Mouse (Mus musculus): ENCODE data around the gene Klhl2.
A peak's percentile ranks its signal among the peaks of the same experiment; 100 is the strongest.

Klhl2 gene

DNA sequence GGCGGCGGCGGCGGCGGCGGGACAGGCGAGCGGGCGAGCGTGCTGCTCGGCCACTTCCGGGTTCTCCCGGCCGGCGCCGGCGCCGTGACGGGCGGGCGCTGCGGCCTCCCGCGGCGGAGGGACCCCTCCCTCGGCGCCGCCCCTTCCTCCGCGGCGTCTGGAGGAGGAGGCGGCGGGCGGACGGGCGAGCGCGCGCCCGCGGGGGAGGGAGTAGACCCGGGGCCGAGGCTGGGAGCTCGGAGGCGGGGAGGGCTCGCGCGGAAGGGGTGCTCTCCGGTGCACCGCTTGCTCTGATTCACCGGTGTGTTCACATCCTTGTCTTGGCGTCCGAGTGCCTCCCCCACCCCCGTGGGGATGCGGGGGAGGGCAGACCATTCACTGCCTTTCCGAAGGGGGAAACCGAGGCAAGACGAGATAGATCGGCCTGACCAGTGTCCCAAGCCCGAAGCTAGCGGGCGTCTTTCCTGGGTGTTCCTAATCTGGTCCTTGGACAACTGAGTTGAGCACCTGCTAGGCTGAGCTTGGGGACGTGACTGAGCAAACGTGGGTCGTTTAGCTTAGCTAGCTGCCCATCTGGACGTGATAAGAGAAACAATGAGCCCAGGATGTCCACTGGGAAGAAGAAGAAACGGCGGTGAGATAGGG is at the start of gene Klhl2:
Gene Klhl2, minus strand, starts transcription at position 121 of the 645 bp plus-strand sequence.
- peak; percentile 43 for DNase-seq (ENCODE audit: low read depth, low spot score)

DNA sequence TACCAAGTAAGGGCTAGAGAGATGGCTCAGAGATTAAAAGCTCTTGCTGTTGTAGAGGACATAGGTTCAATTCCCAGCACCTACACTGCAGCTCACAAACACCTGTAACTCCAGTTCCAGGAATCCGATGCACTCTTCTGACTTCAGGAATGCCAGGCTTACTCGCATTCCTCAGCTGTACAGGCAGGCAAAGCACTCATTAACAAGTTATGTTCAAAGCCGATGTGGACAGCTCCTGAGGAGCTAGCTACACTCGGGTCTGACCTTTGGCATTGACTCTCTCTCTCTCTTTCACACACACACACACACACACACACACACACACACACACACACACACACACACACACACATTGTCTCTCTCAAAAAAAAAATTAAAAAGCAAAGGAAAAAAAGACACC is 48.9 kb upstream of the Klhl2 start:
- DNase-seq (ENCODE audit: low read depth, low spot score): peak; percentile 65

DNA sequence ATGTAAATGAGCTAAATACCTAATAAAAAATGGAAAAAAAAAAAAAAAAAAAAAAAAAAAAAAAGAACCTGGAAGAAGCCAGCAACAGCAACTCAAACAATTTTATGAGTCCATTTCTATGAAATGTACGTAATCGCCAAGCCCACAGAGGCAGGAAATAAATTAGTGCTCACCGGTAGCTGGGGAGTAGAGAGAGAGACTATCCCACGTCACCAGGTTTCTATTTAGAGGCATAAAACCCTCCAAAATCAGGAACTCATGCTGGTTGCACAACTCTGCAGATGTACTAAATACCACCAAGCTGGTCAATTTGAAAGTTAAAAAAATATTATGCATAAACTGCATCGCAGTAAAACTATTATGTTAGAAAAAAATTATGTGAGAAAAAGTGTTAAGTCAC is 46.9 kb upstream of the Klhl2 start:
- no peak for DNase-seq (ENCODE audit: low read depth, low spot score)

DNA sequence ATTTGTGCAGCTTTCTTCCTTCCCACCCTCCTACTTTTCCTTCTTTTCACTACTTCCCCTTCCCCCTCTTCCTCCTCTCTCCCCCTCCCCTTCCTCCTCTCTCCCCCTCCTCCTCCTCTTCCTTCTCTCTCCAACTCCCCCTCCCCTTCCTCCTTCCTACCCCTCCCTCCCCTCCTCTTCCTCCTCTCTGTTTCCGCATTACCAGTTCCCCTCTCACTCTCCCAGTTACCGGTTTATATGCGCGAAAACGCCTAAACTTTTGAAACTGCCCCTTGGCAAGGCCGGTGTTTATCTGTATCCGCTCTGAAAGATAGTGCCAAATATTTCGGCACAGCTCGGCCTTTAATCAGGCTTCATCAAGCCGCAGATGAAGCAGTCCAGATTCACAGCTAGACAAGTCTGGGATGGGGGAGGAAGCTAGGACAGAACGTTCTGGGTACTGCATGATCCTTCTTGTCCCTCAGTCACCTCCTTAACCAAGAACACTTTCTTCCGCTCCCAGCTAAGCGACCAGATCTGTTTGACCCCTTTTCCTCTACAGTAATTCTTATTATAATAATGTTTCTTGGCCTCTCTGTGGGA is 30.9 kb upstream of the Klhl2 start:
- DNase-seq (ENCODE audit: low read depth, low spot score): no peak

DNA sequence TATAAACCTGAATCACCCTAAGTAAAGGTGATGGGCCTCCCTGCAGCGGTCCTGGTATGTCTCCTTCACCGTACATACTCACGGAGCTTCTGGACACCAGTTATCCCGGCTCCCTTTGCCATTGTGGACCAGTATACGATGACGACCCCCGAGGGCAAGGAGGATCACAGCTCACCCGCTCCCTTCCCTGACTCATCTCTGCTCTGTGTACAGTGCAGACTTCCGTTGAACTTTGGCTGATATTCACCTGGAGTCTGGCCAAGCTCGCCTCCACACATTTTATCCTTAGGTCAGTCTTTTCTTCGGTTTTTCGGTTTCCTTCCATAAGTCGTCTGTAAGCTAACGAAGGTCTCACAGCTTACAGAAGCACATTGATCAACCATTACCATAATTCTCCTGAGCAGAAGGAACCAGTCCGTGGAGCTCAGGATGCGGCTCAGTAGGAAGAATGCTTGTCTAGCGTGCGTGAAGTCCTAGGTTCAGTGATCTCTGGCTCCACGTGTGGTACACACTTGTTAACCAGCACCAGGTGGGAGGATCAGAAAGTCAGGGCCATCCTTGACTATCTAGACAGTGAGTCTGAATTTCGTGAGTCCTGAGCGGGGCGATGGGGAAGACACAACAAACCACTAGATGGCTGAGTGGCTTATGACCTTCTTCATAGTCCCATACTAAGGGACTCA is 28.0 kb upstream of the Klhl2 start:
- no peak for DNase-seq (ENCODE audit: low read depth, low spot score)

DNA sequence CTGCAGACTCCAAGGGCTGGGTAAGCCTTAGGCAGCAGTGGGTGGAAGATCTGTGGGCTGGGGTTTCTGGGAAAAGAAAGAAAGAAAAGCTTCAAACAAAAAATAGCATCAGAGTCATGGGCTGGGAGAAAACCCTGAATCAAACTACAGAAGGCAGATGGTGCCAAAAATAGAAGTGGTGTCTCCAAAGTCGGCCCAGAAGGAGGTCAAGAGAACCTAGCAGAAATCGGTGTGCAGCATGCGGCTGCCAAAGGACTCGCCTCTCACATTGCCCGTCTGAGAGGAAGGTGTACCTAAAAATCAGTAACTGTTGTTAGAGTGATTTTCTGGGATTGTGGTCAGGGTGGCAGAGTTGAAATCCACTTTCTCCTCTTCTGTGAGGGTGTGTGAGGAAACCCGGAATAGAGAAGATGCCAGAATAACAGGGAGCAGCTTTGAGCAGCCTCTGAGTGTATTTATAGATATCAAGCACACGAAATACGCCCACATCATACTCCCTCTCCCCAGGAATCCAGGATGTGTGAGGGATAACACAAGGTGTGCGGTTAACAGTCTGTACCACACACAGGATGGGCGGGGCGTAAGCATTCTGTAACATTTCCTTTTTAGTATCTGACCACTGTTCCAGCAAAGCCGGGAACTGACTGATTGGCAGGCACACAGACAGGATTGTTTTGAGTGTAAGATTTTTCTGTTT is 21.8 kb upstream of the Klhl2 start:
- no peak for DNase-seq (ENCODE audit: low read depth, low spot score)

DNA sequence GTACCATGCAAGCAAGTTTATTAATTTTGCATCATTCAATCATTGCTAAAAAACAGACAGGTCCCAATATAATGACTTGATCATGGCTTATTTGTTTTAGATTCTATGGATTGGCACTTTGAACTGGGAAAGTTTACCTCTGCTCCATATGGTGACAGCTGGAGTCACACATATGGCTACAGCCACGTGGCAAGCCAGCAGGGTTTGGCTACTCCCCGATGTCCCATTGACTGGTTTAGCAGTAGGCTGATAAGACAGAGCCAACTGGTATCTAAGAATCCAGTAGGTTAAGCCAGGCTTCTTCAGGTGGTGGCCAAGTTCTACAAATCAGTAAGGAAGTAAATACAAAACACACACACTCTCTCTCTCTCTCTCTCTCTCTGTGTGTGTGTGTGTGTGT is 20.4 kb upstream of the Klhl2 start:
- DNase-seq (ENCODE audit: low read depth, low spot score): no peak

DNA sequence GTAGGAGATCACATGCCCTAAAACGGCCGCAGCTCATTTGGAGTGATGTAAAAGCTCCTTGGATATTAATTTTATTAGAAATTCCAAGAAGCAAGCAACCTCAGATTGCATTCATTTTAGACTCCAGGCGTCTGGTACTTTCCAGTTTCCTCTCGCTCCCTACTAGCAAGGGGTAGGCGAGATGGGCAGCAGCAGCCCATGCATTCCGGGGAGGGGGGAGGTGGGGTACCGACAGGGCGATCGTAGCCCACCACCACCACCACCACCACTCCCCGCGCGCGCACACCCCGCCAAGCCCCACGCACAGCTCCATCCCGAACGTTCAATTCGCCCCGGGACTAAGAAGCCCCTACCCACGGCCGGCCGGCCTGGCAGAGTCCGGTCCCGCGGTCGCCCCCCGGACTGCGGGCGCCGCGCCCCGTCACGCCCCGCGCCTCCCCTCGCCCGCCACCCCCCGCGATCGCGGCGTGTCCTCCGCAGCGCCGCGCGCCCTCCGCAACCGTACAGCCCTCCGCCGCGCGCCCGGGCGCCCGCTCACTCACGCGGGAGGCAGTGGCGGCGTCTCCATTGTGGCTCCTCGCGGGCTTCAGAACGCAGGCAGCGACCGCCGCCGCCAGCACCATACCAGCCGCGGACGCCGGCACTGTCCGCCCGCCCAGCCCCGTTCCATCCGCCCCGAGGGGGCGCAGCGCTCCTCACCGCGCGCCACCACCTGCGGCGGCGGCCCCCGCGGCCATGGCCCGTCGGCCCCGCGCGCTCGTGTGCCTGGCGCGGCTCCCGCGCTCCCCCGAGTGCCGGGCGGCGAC is 523 bp downstream of the Klhl2 start:
- DNase-seq (ENCODE audit: low read depth, low spot score): peak; percentile 17

DNA sequence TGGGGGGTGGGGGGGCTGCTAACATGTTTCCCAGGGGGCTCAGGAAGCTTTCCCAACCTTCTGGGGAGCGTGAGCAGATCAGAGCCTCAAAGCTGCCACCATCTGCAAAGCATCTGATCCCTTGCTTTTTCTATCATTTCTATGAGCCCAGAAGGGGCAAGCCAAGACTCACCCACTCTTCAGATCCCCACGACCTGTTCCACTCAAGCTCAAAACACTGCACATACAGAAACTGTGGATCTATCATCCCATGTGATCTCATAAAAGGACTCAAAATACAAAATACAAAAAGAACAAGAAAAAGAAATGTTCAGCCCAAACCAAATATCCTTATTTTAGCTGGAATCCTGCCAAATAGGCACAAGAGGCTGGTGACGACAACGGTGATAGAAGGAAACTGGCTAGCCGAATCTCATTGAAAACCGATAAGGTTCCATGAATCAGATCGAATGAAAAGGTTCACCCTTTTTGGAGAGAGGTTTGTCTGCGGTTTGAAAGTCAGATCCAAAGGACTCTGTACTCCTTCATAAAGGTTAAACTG is 1.5 kb downstream of the Klhl2 start:
- DNase-seq (ENCODE audit: low read depth, low spot score): no peak

DNA sequence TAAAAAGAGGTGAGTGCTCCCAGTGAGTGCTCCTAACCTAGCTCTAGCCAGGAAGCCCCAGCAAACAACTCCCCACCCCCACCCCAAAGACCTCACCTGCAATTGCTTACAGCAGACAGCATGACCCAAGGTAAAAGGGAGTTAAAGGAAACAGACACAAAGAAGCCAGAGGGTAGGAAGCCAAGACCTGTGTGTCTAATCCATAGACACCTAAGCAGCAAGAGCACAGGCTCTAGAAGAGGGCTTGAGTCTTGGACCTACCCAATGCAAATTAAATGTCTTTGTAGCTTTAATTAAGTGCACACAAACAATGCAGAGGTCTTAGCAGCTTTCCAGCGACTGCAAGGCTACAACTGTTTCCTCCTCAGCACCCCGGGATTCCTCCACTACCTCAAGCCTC is 2.2 kb downstream of the Klhl2 start:
- no peak for DNase-seq (ENCODE audit: low read depth, low spot score)

DNA sequence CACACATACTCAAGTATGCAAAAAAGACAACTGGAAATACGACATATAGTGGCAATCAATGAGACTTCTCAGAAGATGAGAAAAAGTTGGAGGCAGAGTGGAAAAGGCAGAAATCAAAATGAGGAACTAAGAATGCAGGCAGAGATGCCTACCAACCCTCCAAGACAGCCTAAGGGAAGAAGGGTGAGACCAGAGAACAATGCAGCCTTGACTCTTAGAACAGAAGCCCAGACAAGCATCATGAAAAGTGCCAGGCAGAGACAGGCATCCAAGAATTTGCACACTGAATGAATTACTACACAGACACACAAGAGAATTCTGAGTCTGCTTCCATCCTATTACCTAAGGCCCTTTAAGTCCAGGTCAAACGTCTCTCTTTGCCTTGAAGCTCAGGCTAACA is 2.6 kb downstream of the Klhl2 start:
- no peak for DNase-seq (ENCODE audit: low read depth, low spot score)

DNA sequence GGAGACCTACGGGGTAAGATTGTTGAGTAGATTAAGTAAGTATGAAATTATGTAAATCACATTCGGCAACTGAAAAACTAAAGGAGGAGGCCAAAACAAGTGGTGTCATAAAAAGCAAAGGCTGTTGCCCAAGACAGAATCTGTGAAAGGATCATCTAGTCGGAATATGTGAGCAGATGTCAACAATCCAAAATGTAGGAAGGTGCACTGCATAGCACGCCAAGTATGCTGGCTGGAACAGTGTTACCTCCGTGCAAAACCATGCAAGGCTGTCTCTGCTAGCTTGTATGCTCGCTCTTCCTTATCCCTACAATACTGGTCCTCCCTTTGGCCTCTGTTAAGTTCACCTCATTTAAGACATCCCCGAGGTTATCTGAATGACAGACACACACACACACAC is 4.5 kb downstream of the Klhl2 start:
- no peak for DNase-seq (ENCODE audit: low read depth, low spot score)

DNA sequence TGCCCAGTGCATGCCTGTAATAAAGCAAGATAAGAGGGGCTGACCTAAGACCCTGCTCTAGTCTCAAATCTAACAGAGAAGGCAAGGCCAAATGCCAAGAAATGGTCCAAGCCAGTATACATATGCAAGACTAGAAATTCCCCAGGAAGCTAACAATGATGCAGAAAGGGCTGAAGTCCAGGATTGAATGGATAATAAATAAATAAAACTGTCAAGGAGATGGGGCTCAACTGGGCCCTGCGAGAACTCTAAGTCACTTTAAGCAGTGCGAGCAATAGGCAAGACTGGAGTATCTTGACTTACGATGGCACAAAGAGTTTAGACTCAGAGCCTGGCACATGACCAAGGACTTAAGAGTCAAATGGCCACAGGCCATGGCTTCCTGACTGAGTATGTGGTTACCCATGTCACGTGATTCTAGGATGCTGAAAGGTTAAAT is 5.8 kb downstream of the Klhl2 start:
- DNase-seq (ENCODE audit: low read depth, low spot score): no peak

DNA sequence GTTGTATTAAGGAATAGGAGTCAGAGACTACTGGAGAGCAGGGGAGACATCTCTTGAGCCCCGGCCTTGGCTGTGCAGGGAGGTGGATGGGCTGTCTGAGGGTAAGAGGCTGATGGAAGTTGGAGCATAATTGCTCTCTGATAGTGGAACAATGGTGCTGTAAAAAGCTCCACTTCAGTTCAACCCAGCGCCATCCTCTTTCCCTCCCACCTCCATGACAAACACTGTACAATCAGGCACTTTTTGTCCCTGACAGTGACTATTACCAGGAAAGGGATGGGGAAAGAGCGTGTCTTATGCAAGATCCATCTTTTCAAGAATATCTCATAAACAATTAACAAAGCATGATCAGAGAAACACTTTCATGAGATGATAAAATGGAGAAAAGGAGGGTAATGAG is 6.6 kb downstream of the Klhl2 start:
- DNase-seq (ENCODE audit: low read depth, low spot score): no peak

DNA sequence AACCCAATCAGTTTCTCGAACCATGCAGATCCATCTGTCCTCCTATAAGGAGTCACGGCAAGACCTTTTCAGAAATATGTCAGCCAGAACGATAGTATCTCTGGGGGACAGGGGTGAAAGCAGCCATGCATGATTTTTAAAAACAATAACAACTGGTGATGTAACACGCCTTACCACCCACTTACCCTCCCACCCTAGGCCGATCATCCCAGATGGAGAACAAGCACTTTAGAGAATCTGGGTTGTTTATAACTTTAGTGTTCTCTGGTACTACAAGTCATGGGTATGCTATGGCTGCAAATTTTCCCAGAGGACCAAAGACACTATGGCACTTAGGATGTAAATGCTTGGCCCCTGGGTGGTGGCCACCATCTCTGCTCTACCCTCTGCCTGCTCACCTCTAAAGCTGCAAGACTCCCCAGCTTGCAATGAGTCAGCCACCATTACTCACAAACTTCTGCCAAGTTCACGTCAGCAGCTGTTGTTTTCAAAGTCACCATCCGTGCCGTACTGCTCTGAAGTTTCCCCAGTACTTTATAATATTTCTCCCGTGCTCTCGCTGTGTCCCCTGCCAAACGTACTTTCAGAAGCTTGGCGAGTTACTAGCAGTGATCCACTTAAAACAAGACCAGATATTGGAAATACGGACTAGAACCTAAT is 7.9 kb downstream of the Klhl2 start:
- DNase-seq (ENCODE audit: low read depth, low spot score): no peak

DNA sequence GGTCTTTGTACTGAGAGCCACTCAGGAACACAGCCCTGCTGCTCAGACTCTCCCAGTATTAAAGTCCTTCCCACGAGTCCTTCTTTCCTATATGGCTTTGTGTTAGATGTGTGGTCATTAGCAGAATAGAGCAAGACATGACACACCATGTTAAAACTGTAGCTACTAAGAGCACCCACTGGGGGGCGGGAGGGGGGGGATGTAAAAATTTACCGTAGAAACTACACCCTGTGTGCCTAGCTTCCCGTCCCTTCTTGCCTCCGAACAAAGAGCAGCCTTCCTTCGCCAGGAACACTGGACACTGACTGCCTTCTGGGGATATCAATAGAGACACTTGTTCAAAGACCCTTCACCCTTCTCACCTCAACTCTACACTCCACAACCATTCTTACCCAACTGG is 10.2 kb downstream of the Klhl2 start:
- no peak for DNase-seq (ENCODE audit: low read depth, low spot score)

DNA sequence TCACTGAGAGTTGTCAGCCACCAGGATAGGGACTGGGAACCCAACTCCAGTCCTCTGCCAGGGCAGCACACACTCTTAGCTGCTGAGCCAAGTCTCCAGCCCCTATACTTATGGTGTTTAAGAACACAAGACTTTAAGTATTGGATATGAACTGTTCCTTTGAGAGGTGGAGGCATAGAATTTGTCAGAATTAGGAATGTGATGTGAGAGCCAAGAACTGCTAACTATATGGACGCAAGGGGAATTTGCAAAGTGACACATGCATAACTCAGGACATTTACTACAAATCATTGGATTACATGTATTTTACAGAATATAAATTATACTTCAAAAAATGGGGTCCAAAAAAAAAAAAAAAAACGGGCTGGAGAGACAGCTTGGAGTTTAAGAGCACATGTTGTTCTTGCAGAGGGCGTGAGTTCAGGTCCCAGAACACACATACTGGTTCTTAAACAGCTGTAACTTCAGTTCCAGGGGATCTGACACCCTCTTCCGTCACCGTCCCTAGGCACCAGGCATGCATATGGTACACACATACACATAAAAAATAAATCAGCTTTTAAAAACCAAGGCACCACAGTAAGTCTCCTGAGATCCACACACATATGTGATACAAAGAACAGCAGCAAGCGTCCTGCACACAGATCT is 14.2 kb downstream of the Klhl2 start:
- no peak for DNase-seq (ENCODE audit: low read depth, low spot score)

DNA sequence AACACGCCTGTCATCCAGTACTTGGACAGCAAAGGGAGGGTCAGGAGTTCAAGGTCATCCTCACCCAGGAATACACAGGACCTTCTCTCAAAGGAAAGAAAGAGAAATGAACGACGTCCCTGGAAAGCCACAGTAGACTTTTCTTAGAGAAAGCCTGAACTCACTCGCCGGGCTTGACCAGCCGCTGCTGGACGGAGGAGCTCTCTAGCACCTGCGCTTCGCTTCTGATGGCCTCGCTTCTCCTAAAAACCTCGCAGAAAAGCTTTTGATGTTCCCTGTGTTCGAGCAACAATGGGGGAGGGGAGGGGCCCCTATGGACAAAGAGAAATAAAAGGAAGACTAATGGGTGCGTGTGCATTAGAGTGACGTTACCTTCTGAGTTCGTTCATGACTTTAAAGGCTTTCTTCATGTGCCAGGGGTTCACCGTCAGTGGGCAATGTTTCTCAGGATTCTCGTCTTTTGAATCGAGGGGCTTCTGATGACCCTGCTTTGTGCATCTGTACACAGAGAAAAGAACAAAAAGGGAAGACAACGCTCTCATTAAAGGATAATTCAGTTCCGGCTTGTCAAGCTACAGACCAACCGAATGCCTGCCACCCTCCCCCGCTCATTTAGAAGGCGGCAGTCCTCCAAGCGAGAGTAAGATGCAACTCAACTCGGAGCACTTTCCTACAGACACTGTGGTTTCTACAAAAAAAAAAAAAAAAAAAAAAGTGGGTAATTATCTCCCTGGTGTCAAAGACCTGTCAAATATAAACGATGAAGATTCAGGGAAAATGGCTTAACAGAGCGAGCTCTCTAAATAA is 15.5 kb downstream of the Klhl2 start:
- DNase-seq (ENCODE audit: low read depth, low spot score): no peak

DNA sequence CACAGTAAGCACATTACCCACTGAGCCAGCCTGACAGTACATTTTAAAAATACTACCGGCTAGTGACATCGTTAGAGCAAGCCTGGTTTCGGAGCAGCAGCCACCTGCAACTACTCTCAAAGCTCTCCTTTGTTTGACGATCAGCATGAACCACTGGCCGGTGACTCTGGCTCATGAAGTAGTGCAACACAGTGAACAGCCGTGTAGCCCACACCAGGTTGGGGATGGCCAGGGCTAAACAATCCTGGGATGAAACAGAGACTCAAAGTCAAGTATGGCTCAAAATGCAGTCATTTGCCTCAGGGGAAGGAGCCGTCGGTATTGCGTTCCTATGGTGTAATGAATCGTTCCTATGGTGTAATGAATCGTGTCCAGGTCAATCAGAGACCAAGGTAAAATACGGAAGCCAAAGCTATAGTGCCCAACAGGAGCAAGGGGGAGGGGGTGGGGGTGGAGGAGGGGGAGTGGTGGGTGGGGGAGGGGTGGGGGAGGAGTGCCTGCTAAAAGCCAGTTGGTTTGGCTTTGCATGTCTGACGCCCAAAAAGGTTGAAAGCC is 17.2 kb downstream of the Klhl2 start:
- DNase-seq (ENCODE audit: low read depth, low spot score): peak; percentile 32
